Mouse (Mus musculus) lung, adult 18-20 months (tissue): ENCODE data around the gene Smg6.
A peak's percentile ranks its signal among the peaks of the same experiment; 100 is the strongest.

Experiments
- DNase-seq, 2 experiments: peaks; one replicate each; pipeline ENCODE4 v3.0.0; 2022; ENCODE audit warnings: mixed read lengths in 2 of 2

The Smg6 gene

GRCm38 (mm10) chr11:75152603-75153557 is 227.3 kb downstream of the Smg6 start:
- peak in 1 of 2 experiments; percentile 61 for DNase-seq

- peak in 1 of 2 experiments; percentile 4 for DNase-seq
Observed at GRCm38 (mm10) chr11:75154053-75154585, 228.5 kb downstream of the Smg6 start.

GRCm38 (mm10) chr11:75155985-75156384 is 230.4 kb downstream of the Smg6 start:
- DNase-seq, result no peak

GRCm38 (mm10) chr11:75156416-75156815 is 230.8 kb downstream of the Smg6 start:
- DNase-seq, result no peak

GRCm38 (mm10) chr11:75157037-75157436 is 231.4 kb downstream of the Smg6 start:
- DNase-seq, result no peak

- DNase-seq, result no peak
Observed at GRCm38 (mm10) chr11:75157901-75158300, 232.3 kb downstream of the Smg6 start.

GRCm38 (mm10) chr11:75158432-75158831 is 232.8 kb downstream of the Smg6 start:
- DNase-seq, result no peak

GRCm38 (mm10) chr11:75159564-75159963 is 233.9 kb downstream of the Smg6 start:
- peak in 1 of 2 experiments; percentile 41 for DNase-seq

GRCm38 (mm10) chr11:75160954-75161353 is 235.3 kb downstream of the Smg6 start:
- no peak for DNase-seq

GRCm38 (mm10) chr11:75161417-75162008 is 235.9 kb downstream of the Smg6 start:
- peak in 1 of 2 experiments; percentile 26 for DNase-seq

- DNase-seq, result no peak
Observed at GRCm38 (mm10) chr11:75162591-75163080, 237.0 kb downstream of the Smg6 start.

GRCm38 (mm10) chr11:75163379-75163778 is 237.8 kb downstream of the Smg6 start:
- no peak for DNase-seq

GRCm38 (mm10) chr11:75164051-75164450 is 238.4 kb downstream of the Smg6 start:
- DNase-seq, result no peak

GRCm38 (mm10) chr11:75164750-75165149 is 239.1 kb downstream of the Smg6 start:
- DNase-seq, result no peak

GRCm38 (mm10) chr11:75165441-75166192 is 240.0 kb downstream of the Smg6 start:
- DNase-seq, result peak; percentile 80 to 85

- DNase-seq, result no peak
Observed at GRCm38 (mm10) chr11:75166193-75166842, 240.7 kb downstream of the Smg6 start.

GRCm38 (mm10) chr11:75166861-75167642 is 241.4 kb downstream of the Smg6 start:
- peak; percentile 47 to 59 for DNase-seq

GRCm38 (mm10) chr11:75167643-75168589 is 242.3 kb downstream of the Smg6 start:
- DNase-seq, result no peak

GRCm38 (mm10) chr11:75168590-75169361 is 243.2 kb downstream of the Smg6 start:
- DNase-seq, result peak; percentile 83 to 87
